Mouse (Mus musculus) embryonic facial prominence, embryonic 13.5 days (tissue): ENCODE measurements around the gene Grin2a. TPM values are rescaled to one million over a fixed set of nuclear protein-coding genes. Genes with fewer than 3 reads are reported as not detected.

Experiments
- ATAC-seq: fragments of 200-750 bp; cut with Nextera tagmentation; 2 replicates; pipeline ENCODE4 v1.8.0; 2017; ENCODE audit warnings: low read depth; ENCODE audit not compliant: insufficient number of reproducible peaks, insufficient read depth, low FRiP score, low TSS enrichment
- H3K27ac ChIP-seq: fragments of 300-500 bp; sonication (generic); 2 replicates; pipeline ENCODE4 v1.5.1; 2015; ENCODE audit warnings: moderate library complexity, mild to moderate bottlenecking, inconsistent platforms
- H3K27me3 ChIP-seq: fragments of 300-500 bp; sonication (generic); 2 replicates; pipeline ENCODE4 v1.6.1; 2015; ENCODE audit warnings: mild to moderate bottlenecking, inconsistent platforms
- H3K36me3 ChIP-seq: fragments of 300-500 bp; sonication (generic); 2 replicates; pipeline ENCODE4 v1.6.1; 2015; ENCODE audit warnings: mild to moderate bottlenecking, inconsistent platforms
- H3K4me1 ChIP-seq: fragments of 300-500 bp; sonication (generic); 2 replicates; pipeline ENCODE4 v1.6.1; 2015; ENCODE audit warnings: inconsistent platforms
- H3K4me2 ChIP-seq: fragments of 300-500 bp; sonication (generic); 2 replicates; pipeline ENCODE4 v1.6.1; 2015; ENCODE audit warnings: moderate library complexity, mild to moderate bottlenecking, inconsistent platforms
- H3K4me3 ChIP-seq: fragments of 300-500 bp; sonication (generic); 2 replicates; pipeline ENCODE4 v1.5.1; 2015; ENCODE audit warnings: mild to moderate bottlenecking, inconsistent platforms
- H3K9ac ChIP-seq: fragments of 300-500 bp; sonication (generic); 2 replicates; pipeline ENCODE4 v1.6.1; 2015; ENCODE audit warnings: mild to moderate bottlenecking, inconsistent platforms
- H3K9me3 ChIP-seq: fragments of 300-500 bp; sonication (generic); 2 replicates; pipeline ENCODE4 v1.6.1; 2016; ENCODE audit warnings: inconsistent platforms
- WGBS: fragments of 180-500 bp; shearing (Covaris S2); methylation state at CpG from one replicate; pipeline ENCODE4 v1.1.7; 2015; ENCODE audit warnings: mixed read lengths; 5-methylcytosine and 5-hydroxymethylcytosine counted together
- polyA plus RNA-seq: library from polyadenylated mRNA; unstranded; fragments of >200 nt; fragmentation: Nextera tagmentation; extraction: Ambion mirVana; gene quantifications from 2 replicates; pipeline ENCODE4 v1.2.1, GENCODE M21; 2015

Grin2a gene
- polyA plus RNA-seq, 1 experiment from 2014 or later, result 1.3 TPM

GRCm38 (mm10) chr16:9857758-9858157 is 137.6 kb downstream of the Grin2a start:
- H3K9me3 ChIP-seq, result no peaks in the 10 kb centered on the region
- H3K4me2 ChIP-seq, result no peak overlapping the region
- no peak overlapping the region for H3K27ac ChIP-seq
- H3K4me1 ChIP-seq, result no peaks in the 10 kb centered on the region
- ATAC-seq, result no peak
- H3K9ac ChIP-seq, result no peak overlapping the region
- no peaks in the 10 kb centered on the region for H3K36me3 ChIP-seq
- H3K4me3 ChIP-seq, result no peak overlapping the region
- no peaks in the 10 kb centered on the region for H3K27me3 ChIP-seq
- WGBS, result 74% methylated on average over 2 of the region's 2 CpGs

- Histone ChIP-seq H3K9ac (no peak overlapping the region), H3K4me1 (no peaks in the 10 kb centered on the region), H3K27ac (no peak overlapping the region), H3K27me3 (no peaks in the 10 kb centered on the region), H3K4me3 (no peak overlapping the region), H3K9me3 (no peaks in the 10 kb centered on the region), H3K36me3 (no peaks in the 10 kb centered on the region), H3K4me2 (no peak overlapping the region)
- ATAC-seq, result no peak
- WGBS, result 79% methylated on average over 12 of the region's 12 CpGs
Observed at GRCm38 (mm10) chr16:9851265-9851988, 143.9 kb downstream of the Grin2a start.

GRCm38 (mm10) chr16:9841496-9841895 is 153.9 kb downstream of the Grin2a start:
- no peak overlapping the region for H3K4me3 ChIP-seq
- H3K9me3 ChIP-seq, result no peaks in the 10 kb centered on the region
- H3K36me3 ChIP-seq, result no peaks in the 10 kb centered on the region
- 59% methylated on average over 3 of the region's 3 CpGs for WGBS
- H3K9ac ChIP-seq, result no peak overlapping the region
- H3K4me1 ChIP-seq, result no peaks in the 10 kb centered on the region
- no peak overlapping the region for H3K27ac ChIP-seq
- H3K4me2 ChIP-seq, result no peak overlapping the region
- ATAC-seq, result no peak
- H3K27me3 ChIP-seq, result no peaks in the 10 kb centered on the region

- no peak for ATAC-seq
- no peak overlapping the region for H3K4me2 ChIP-seq
- 36% methylated on average over 8 of the region's 8 CpGs for WGBS
Observed at GRCm38 (mm10) chr16:9836542-9836941, 158.8 kb downstream of the Grin2a start.

GRCm38 (mm10) chr16:9834236-9834635 is 161.1 kb downstream of the Grin2a start:
- H3K27ac ChIP-seq, result no peak overlapping the region
- H3K27me3 ChIP-seq, result no peaks in the 10 kb centered on the region
- H3K4me3 ChIP-seq, result no peak overlapping the region
- WGBS, result 79% methylated on average over 2 of the region's 2 CpGs
- no peak overlapping the region for H3K4me2 ChIP-seq
- no peak for ATAC-seq
- no peak overlapping the region for H3K9ac ChIP-seq
- no peaks in the 10 kb centered on the region for H3K9me3 ChIP-seq
- H3K36me3 ChIP-seq, result no peaks in the 10 kb centered on the region
- no peaks in the 10 kb centered on the region for H3K4me1 ChIP-seq

More at GRCm38 (mm10) chr16:9836542-9836941, 158.8 kb downstream of the Grin2a start:
- Histone ChIP-seq H3K4me3 (no peak overlapping the region), H3K9me3 (no peaks in the 10 kb centered on the region), H3K27me3 (no peaks in the 10 kb centered on the region), H3K9ac (no peak overlapping the region), H3K4me1 (no peaks in the 10 kb centered on the region), H3K27ac (no peak overlapping the region), H3K36me3 (no peaks in the 10 kb centered on the region)

GRCm38 (mm10) chr16:9825110-9825483 is 170.3 kb downstream of the Grin2a start:
- H3K4me2 ChIP-seq, result no peak overlapping the region
- no peak overlapping the region for H3K9ac ChIP-seq
- H3K4me3 ChIP-seq, result no peak overlapping the region
- H3K9me3 ChIP-seq, result no peaks in the 10 kb centered on the region
- no peak overlapping the region for H3K27ac ChIP-seq
- WGBS, result 80% methylated on average over 2 of the region's 2 CpGs
- ATAC-seq, result no peak
- H3K36me3 ChIP-seq, result no peaks in the 10 kb centered on the region
- H3K27me3 ChIP-seq, result no peaks in the 10 kb centered on the region
- no peaks in the 10 kb centered on the region for H3K4me1 ChIP-seq

GRCm38 (mm10) chr16:9824436-9825109 is 170.8 kb downstream of the Grin2a start:
- Histone ChIP-seq H3K36me3 (no peaks in the 10 kb centered on the region), H3K4me3 (no peak overlapping the region), H3K9ac (no peak overlapping the region), H3K4me2 (no peak overlapping the region), H3K27ac (no peak overlapping the region), H3K4me1 (no peaks in the 10 kb centered on the region), H3K9me3 (no peaks in the 10 kb centered on the region), H3K27me3 (no peaks in the 10 kb centered on the region)
- ATAC-seq, result no peak
- whole genome bisulfite sequencing, result 70% methylated on average over 4 of the region's 4 CpGs

GRCm38 (mm10) chr16:9823686-9824085 is 171.7 kb downstream of the Grin2a start:
- H3K4me3 ChIP-seq, result no peak overlapping the region
- no peak overlapping the region for H3K4me2 ChIP-seq
- H3K9me3 ChIP-seq, result no peaks in the 10 kb centered on the region
- no peak overlapping the region for H3K9ac ChIP-seq
- H3K27me3 ChIP-seq, result no peaks in the 10 kb centered on the region
- H3K4me1 ChIP-seq, result no peaks in the 10 kb centered on the region
- no peaks in the 10 kb centered on the region for H3K36me3 ChIP-seq
- ATAC-seq, result no peak
- H3K27ac ChIP-seq, result no peak overlapping the region

- Histone ChIP-seq H3K4me1 (no peaks in the 10 kb centered on the region), H3K27ac (no peak overlapping the region), H3K27me3 (no peaks in the 10 kb centered on the region), H3K9ac (no peak overlapping the region), H3K4me2 (no peak overlapping the region), H3K9me3 (no peaks in the 10 kb centered on the region), H3K36me3 (no peaks in the 10 kb centered on the region), H3K4me3 (no peak overlapping the region)
- WGBS, result 48% methylated on average over 3 of the region's 3 CpGs
- no peak for ATAC-seq
Observed at GRCm38 (mm10) chr16:9819508-9819907, 175.9 kb downstream of the Grin2a start.

GRCm38 (mm10) chr16:9801338-9801737 is 194.0 kb downstream of the Grin2a start:
- Histone ChIP-seq H3K9ac (no peak overlapping the region), H3K36me3 (no peaks in the 10 kb centered on the region), H3K9me3 (no peaks in the 10 kb centered on the region), H3K27ac (no peak overlapping the region), H3K4me1 (no peaks in the 10 kb centered on the region), H3K4me2 (no peak overlapping the region), H3K4me3 (no peak overlapping the region), H3K27me3 (no peaks in the 10 kb centered on the region)
- WGBS, result 88% methylated on average over 8 of the region's 8 CpGs
- ATAC-seq, result no peak

GRCm38 (mm10) chr16:9800221-9800620 is 195.1 kb downstream of the Grin2a start:
- no peak for ATAC-seq
- H3K27ac ChIP-seq, result no peak overlapping the region
- H3K36me3 ChIP-seq, result no peaks in the 10 kb centered on the region
- WGBS, result 64% methylated on average over 1 of the region's 1 CpGs
- H3K4me1 ChIP-seq, result no peaks in the 10 kb centered on the region
- H3K4me3 ChIP-seq, result no peak overlapping the region
- no peak overlapping the region for H3K9ac ChIP-seq
- H3K9me3 ChIP-seq, result no peaks in the 10 kb centered on the region
- no peak overlapping the region for H3K4me2 ChIP-seq
- H3K27me3 ChIP-seq, result no peaks in the 10 kb centered on the region

GRCm38 (mm10) chr16:9792976-9793375 is 202.4 kb downstream of the Grin2a start:
- H3K27me3 ChIP-seq, result no peaks in the 10 kb centered on the region
- H3K9me3 ChIP-seq, result no peaks in the 10 kb centered on the region
- no peak overlapping the region for H3K4me3 ChIP-seq
- no peak for ATAC-seq
- 94% methylated on average over 2 of the region's 2 CpGs for WGBS
- no peaks in the 10 kb centered on the region for H3K36me3 ChIP-seq
- H3K4me2 ChIP-seq, result no peak overlapping the region
- H3K27ac ChIP-seq, result no peak overlapping the region
- no peaks in the 10 kb centered on the region for H3K4me1 ChIP-seq
- H3K9ac ChIP-seq, result no peak overlapping the region
